Mouse (Mus musculus) right cerebral cortex, postnatal 14 days (tissue): ENCODE results near the gene Ttc7b.

Experiments used
- DNase-seq: peaks from one replicate; pipeline ENCODE4 v3.0.0; 2022

Ttc7b gene

DNA sequence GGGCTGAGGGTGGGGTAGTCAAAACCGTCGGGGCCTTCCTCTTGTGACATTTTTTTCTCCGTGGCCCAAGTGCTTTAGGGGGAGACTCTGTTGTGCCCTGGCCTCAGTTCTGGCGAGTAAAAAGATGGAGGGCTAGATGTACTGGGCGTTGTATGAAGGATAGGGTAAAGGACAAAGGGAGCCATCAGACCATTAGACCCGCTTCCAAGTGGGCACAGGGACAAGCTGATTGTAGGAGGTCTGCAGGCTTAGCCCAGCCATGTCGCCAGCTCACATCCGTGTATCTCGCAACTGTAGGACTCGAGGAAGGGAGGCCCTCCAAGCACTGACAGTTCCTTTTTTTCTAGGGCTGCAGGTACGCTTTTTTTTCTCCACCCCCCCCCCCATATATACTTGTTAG is 111.9 kb downstream of the Ttc7b start:
- no peak for DNase-seq

DNA sequence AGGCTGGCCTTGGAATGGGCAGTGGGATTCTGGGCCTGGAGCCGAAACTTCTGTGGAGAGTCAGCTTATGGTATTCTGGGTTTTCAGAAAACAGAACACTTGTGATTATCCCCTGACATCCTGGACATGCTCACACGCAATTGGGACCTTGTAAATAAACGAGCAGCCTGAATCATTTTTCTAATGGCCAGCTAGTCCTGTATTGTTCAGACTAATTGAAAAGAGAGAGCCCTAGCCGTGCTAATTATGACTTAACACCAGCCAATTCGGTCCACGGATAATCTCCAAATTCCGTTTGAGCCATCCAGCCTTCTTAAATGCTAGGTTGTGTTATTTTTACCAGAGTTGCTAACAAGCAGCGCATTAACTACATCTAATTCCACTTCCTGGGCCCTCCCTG is 112.5 kb downstream of the Ttc7b start:
- no peak for DNase-seq

DNA sequence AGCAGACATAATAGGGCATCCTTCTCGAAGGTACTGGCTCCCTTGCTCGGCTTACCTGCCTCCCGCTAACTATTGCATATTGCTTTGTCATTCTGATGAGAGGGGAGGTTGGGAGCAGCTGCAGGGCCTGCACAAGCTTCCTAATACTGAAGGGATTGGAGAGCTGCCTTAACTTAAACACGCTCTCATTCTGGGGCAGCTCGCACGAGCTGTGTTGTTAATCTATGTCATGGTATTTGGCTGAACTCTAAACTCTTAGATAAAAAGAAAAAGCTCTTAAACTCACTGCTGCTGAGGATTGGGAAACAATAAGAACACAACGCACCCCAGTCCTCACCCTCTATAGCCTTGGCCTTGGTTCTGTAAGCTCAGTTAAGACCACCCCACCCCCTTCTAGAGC is 113.3 kb downstream of the Ttc7b start:
- DNase-seq: no peak

DNA sequence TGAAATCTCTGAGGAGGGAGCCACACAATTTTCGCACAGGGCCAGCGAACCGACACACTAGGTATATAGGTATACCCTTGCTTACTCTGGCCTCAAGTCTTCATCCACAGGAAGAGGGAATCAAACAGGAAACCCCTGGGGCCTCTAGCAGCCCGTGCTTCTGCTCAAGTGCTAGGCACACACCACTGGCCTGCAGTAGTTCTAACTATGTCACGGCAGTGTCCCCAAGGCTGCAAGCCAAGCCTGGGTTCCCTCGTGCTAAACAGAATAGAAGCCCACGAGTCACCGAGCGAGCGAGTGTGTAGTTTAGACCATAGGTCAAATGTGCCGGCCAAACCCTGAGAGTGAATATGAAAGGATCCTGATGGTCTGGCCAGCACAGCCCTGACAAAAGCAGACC is 114.5 kb downstream of the Ttc7b start:
- no peak for DNase-seq

DNA sequence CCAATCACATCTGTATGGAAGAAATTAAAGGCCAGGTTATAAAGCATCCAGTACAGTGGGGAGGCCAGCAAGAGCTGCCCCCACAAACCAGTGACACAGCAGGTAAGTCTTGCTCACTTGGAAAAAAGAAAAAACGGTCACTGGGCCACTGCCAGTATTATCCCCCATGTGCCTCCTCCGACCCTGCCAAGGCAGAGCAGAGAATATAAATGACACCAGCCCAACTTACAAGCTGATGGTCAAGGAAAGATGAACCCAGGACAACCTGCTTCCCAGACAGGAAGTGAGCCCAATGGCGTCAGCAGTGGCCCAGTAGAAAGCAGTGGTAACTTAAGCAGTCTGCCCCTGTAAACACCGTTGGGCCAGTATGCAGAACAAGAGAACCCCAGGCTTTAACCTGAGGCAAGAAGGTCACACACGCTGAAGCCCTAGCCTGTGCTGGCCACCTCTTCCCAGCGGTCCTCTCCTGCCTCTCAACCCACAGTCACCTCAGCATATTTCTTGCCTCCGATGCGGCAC is 115.1 kb downstream of the Ttc7b start:
- DNase-seq: no peak

DNA sequence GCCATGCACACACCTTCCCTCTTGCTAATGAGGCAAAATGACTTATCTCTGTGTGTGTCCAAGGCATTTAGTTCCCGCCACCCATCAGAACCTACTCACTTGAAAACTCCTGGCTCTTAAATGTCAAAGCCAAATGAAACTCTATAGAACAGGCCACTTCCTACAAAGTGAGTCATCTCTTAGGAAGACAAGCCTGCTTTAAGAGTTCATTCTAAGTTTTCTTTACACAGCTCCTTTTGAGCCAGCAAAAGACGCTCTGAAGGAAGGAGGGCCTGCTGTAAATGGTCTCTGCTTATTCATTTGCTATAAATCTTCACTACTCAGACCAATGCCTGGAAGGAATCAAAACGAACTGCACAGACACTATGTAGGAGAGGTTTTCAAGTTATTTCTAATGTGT is 116.2 kb downstream of the Ttc7b start:
- no peak for DNase-seq

DNA sequence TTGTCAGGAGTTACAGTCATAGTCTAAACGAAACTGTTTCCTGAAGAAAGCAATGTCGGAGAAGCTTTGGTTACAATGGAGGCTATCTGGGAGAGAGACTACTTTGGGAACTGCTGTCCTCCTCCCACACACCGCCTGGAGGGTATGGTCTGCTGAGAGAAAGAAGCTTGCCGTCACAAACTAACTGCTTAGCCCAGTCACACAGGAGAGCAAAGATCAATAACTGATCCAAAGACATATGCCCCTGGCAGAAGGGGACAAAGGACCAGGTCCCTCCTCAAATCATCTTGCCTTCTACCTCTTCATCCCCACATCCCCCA is 117.7 kb downstream of the Ttc7b start:
- no peak for DNase-seq

DNA sequence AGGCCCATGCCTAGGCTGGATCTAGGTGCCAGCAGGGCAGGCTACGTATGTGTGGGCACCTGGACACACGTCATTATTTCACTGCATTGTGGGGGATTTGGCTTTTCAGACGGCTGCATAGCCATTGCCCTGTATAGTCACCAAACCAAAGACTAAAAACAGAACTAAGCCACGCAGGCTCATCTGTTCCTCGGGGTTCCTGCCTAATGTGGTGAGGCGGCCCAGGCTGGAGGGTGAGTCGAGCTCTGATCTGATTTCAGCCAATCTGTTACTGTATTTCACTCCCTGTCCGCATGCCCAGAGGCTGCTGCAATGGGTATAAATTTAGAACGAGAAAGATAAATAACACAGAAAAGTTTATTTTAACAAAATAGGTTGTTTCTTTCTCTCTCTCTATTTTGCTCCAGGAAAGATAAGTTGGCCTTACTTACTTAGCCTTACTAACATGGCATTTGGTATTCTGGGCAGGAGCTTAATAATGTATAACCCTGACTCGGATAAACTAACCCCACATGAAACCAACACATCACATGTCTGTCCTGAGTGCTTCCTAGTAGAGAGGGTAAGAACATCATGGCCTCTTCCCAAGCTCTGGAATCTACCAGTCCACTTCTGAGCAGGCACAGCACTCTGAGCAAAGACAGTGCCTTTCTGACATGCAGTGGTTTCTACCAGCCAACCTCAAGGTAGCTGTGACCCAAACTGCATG is 118.2 kb downstream of the Ttc7b start:
- DNase-seq: no peak

DNA sequence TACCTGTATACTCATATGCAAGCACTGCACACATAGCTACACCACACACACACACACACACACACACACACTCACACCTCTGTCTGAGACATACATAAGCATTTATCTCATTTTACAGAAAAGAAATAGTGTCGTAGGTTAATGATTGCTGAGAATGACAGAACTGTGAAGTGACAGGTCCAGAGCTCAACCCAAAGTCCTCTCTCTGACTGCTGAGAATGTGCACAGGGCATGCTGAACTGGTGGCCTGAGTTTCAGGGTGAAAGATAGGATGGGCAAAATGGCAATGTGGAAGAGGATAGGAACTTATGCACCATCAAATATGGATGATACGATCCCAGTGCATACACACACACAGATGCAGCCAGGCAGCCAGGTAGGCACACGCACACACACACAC is 120.5 kb downstream of the Ttc7b start:
- no peak for DNase-seq

DNA sequence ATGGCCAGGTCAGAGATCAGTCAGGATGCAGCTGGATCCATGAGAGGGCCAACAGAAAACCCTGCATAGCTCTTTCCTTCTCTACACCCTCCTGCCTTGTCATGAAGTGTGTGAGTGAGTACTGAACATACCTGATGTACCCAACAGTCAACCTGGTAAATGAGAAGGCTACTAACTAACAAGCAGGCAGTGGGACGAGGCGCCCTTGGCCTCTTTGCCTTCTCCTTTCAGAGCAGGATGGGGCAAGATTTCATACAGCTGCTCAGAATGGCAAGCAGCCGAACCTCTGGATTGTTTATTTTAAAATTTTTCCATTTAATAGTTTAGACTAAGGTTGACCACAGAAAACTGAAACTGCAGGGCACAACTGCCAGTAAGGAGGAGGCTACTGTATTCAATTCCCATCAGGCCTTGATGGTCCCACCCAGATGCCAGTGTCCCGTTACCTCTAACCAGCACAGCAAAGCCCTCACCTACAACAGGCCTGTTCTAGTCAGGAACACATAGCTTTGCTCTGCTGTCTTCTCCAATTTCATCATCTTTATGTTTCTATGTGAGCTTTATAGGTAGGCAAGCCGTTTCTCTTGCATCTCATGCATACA is 121.4 kb downstream of the Ttc7b start:
- DNase-seq: no peak

DNA sequence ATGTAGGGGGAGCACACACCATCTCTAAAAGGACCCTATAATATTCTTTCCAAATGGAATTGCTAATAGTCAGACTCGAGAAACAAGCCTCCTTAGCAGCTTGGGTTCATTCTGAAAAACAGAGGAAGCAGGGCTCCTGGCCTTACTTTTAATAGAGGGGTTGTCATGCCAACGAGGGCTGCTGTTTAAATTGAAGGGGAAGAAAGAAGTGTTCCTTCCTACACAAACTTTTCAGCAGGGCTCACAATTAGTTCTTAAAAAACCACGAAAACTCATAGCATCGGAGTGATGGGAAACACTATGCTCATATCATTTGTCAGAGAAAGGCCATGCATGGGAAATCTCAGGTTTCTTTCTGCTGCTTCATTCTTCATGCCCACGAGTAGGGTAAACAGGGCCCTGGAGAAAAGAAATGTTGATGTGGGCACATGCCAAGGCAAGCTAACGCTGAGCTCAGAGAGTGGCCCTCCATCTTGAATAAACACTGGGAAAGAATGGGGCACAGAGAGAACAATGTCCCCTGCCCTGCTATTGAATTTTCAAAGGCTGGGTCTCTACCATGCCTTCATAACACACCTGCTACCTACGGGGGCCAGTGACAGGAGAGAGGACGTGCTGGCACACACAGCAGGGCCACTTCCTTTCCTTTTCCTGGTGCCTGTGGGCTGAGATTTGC is 122.2 kb downstream of the Ttc7b start:
- DNase-seq: no peak

DNA sequence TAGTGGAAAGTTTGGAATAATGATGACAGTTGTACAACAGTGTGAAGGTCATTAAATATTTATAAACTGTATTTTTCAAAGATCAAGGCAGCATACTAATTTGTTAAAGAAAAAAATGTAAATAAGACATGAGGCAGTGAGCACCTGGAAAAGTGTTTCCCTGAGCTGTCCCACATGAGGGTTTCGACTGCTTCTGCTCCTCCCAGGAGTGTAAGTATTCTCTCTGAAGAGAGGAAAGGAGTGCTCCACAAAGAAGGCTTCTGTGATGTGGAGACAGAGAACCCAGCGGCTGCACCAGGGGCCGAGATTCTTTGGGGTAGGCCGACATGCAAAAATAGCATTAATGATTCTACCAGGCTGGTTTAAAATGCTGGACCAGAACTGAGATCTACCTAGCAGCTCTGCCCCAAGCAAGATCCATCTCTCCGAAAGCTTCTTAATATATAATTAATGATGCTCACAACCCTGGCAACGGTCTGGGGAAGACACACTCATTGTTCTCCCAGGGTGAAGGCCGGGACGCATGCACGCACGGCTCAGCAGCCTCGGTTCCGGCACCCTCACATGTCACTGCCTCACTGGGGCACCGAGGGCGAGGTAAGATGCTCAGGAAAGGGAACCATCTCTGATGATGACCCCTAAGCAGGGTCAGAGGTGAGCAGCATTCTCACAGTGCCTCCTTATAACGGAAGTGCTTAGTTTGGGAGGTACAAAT is 123.0 kb downstream of the Ttc7b start:
- DNase-seq: no peak

DNA sequence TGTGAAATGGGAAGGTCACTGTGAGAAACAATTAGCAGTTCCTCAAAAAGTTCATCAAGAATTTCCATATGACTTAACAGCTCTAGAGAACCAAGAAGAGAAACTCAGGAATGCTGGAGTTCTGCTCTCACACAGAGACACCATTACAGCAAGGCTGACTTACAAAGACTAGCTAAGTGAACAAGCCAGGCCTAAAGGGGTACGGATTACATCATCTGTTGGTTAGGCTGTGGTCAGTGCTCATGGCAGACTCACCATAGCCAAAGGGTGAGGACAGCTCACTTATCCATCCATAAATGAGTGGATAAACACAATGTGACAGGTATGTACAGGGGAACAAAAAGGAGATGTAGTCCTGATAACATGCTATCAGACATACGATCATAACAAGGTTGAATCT is 123.8 kb downstream of the Ttc7b start:
- no peak for DNase-seq

DNA sequence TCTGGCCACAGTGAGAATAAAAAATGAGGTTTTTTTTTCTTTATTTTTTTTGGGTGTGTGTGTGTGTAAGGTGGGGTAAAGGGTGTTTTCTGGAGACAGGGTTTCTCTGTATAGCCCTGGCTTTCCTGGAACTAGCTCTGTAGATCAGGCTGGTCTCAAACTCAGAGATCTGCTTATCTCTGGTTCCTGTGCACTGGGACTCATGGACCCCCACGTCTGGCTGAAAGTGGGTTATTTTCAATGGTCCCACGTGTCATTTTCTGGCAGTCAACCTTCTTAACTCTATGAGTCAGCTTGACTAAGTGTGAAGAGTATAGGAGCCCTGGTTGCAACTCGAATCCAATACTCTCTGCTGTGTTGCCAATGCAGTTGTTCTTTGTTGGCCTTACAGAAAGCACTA is 127.1 kb downstream of the Ttc7b start:
- DNase-seq: no peak

DNA sequence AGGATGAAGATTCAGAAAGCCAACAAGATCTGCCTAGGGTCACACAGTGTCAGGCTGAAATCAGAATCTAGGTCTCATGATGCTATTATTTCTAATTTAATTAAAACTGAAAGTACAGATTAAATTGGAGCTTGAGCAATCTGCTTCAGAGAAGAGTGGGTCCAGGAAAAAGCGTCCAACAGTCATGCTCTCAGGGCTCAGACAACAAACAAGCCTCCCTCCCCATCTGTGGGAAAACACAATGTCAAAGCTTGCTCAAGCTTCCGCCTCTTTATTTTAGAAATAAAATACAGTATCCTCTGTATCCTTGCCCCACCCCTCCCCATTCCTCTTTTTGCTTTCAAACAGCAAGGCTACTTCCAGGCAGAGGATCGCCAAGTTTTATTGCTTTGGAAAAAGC is 127.5 kb downstream of the Ttc7b start:
- no peak for DNase-seq

DNA sequence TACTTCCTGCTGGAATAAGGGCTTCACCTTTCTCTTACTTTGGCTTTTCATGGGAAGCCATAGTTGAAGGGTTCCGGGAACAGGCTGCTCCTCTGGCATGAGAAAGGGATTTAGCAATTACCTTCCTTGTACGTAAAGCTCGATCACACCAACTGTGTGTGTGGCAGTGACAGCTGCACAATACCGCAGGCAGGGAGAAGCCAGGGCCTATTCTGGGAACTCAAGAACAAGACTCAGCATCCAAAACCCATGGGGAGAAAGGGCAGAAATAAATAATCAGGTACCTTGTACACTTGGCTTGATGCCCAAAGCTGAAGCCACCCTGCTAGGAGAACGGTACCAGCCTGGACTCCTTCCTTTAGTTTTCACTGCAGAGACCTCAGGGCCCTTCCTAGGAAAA is 128.2 kb downstream of the Ttc7b start:
- DNase-seq: no peak

DNA sequence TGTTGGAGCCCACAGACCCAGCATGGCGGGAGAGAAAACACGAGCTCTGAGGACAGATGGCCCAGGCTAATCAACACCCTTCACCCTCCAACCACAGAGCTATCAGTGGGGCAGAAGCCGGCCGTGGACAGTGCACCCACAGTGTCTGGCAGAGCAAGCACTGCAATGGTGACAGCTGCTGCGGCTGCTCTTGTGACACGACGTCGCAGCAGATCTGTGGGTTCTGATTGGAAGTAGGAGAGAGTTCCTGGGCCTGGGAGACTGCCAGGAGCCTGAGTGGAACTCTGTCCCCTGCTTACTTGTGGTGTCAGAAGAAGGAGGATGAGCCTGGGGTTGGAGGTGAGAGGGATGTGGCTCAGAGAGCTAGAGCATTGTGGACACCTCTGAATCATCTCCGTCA is 128.7 kb downstream of the Ttc7b start:
- no peak for DNase-seq

DNA sequence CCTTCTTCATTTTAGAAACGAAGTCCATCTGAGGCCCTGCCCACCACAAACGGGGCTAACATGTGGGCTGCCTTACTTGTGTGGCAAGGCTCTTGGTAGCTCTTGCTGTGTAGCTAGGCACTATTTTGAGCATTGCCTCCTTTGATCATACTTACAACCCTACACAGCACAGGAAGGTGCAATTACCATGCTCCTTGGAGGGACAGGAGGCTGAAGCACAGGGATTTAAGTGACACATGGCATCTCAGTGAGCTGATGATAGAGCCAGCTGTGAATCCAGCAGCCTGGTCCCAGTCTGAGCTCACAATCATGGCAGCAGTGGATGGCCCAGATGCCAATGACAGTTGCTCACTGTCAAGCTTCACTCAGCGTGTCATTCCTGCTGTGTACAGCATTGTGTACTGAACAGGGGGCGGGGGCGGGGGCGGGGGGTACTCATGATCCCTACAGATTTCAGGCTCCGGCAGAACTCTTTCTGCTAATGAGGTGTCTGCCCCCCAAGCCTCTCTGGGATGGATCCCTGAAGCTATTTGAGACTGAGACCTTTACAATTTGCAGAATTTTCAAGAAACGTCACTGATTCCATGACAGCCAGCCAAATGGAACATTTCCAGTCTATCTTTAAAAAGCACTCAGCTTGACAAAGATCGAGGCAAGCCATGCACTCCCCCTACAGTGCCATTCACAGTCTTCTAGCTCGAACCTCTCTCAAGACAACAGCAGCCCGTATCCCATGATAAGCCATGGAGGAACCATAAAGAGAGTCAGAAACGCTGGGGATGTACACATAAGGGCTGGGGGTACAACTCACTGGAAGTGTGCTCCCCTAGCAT is 130.5 kb downstream of the Ttc7b start:
- DNase-seq: no peak

DNA sequence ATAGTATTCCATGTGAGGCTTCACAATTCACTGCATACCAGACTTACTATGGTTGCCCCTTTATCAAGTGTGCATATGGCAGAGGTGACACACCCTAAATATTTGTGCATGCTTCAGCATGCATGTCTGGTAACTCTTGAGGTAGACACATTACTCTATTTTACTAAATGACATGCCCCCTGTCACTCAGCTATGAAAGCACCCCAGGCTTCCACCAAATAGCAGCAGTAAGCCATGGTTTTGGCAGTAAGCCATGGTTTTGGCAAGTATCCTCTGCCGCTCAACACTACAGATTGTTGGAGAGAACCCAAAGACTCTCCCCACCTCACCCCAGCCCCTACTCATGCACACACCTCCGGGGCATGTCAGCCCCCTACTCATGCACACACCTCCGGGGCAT is 134.4 kb downstream of the Ttc7b start:
- no peak for DNase-seq

DNA sequence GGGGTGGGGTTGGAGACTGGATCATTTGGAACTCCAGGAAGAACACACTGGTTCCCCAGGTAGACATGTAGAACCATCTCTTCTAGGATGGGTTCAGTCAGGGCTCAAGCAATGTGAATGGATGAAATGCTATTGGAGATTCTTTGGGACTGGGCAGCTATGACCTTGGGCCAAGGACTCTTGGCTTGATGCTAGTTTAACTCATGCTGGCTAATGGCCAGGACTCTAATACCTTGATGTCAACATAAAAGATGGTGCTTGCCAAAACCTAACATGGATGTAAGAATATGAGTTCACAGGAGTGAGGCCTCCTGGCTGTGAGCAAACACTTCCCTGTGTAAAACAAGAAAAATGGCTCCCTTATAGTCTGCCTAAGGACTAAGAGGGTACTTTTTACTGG is 138.1 kb downstream of the Ttc7b start:
- DNase-seq: no peak

DNA sequence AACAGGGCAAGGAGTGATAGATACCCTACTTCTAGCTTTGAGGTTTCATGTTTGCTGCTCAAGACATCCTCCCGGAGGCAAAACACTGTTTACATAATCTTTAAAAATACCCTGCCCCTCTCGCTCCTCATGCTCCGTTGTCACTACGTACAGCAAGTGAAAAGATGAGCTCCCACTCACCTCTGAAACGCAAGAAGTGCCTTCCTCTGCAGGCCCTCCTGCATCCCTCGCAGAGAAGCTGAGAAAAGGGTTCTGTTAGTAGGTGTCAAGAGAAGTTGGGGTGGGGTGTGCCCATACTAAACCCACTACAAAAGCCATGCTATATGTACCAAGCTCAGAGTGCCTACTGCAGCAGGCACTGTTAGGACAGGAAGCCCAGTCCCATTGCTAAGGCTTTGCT is 138.7 kb downstream of the Ttc7b start:
- DNase-seq: no peak

DNA sequence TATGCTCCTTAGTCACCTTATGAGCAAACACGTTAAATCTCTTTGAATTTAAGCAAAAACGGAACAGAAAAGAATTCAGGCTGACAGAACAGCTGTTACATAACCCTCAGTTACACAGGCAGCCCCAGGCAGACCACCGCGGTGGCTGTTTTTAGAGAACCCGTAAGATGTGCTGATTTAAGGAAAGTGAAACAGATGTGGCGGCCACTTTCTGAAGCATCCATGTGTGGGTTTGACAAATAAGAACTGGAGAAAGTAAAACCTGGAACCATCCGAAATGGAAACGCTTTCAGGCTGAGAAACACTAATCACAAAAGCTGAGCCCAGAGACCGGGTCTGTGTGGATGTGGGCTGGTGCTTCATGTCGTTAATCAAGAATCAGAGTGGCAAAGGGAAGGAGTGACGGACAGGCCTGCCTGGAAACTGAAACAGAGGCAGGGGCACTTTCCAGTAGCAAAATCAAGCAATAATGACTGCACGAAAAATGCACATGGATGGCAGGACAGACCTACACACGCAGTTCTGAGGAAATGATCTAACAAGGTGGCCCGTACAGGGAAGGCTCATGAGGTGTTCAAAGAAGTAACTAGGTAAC is 139.8 kb downstream of the Ttc7b start:
- no peak for DNase-seq

DNA sequence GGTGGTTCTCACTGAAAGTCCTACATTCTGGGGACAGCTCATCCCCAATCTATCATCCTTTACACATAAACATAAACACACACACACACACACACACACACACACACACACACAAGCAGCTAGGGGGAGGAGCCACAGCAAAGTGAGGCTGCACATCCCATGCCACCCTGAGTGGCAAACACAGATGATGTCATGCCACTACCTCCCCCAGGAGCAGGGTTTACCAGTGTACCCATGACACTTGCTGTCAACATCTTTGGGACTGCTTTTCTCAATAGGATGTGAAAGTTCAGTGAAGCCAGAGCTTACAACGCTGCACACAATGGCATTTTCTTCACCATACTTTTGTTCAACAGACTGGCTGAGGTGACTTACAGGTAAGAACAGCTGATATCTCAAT is 140.8 kb downstream of the Ttc7b start:
- DNase-seq: no peak
